Mouse (Mus musculus): ENCODE data around the gene Fgd3.

DNA sequence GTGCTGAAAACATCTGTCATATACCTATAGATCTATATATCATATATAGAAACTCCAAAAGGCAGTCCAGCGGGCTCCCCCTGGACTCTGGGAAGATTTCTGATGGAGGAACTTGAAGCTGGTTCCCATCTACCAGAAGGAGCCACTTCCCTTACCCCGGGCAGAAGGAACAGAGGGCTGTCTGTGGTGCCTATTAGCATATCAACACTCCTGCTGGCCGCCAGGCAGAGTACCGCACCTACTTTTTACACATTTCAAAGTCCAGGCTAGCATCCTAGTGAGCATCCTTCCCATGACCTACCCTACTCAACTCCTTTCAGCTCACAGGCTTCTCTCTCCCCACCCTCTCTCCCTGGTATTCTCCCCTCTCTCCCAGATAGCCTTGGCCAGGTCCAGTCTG lies 94.5 kb downstream of the Fgd3 start:
- TF ChIP-seq CTCF (IDR thresholded peaks at IDR 0.05; ENCODE audit: borderline replicate concordance, insufficient read depth, low read length) (no peak), POLR2A (IDR thresholded peaks at IDR 0.05; ENCODE audit: low read depth, low read length) (no peak)
